8 mouse cellular contexts compared by ENCODE assay signal in the genomic region with DNA sequence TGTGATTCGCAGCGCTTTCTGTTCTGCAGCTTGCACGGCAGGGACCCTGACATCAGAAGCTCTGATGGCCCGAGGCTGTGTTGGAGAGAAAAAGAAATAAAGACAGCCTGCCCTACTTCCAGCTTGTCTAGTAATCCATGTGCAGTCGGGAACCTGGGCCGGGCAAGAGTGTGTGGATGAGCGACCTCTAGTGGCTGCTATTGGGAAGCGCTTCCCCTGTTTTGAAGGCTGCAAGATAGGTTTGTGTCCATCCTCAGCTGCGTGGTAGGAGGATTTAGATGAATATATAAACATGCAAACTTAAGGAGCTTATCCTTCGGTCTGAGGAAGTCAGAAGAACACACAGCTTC.
DNase-seq lines count a peak whose midpoint lies in the region; ATAC-seq and TF ChIP-seq lines count a peak whose summit lies in the region.

No protein-coding gene starts in this region.

- TF ChIP-seq CTCF in G1E (IDR thresholded peaks at IDR 0.05; ENCODE audit: low read depth, low read length) = peak; percentile 93

- no peaks in the 10 kb centered on the region for H3K36me3 ChIP-seq in G1E (replicated peaks)
- no peaks in the 10 kb centered on the region for H3K36me3 ChIP-seq in hindbrain, embryonic 11.5 days (ENCODE audit: control insufficient read depth, insufficient read depth, low read length)

- whole genome bisulfite sequencing in hindbrain, embryonic 11.5 days = 4% methylated on average over 10 of the region's 10 CpGs

- H3K9me3 ChIP-seq in G1E (replicated peaks) = no peaks in the 10 kb centered on the region
- H3K9me3 ChIP-seq in hindbrain, embryonic 11.5 days (ENCODE audit: control insufficient read depth, low read length) = no peaks in the 10 kb centered on the region

- no peak overlapping the region for H3K9ac ChIP-seq in hindbrain, embryonic 11.5 days (ENCODE audit: low read depth, low read length)

- DNase-seq in G1E (ENCODE audit: low spot score) = peak; percentile 17
- peak; percentile 76 to 85 for DNase-seq in cerebellum, adult 18-20 months
- peak; percentile 81 to 95 for DNase-seq in frontal cortex, adult 2 months (ENCODE audit: extremely low spot score in 1 of 2, low spot score in 1 of 2)
- peak; percentile 85 for DNase-seq in hindbrain, embryonic 11.5 days (ENCODE audit: low spot score)
- DNase-seq in layer of hippocampus, adult 9-11 months = peak; percentile 86
- peak; percentile 82 for DNase-seq in lung, postnatal 10 days
- DNase-seq in retina, adult 2 months (ENCODE audit: low read depth, low spot score) = peak; percentile 63
- peak; percentile 66 for DNase-seq in thymus, postnatal 4 days

- H3K4me3 ChIP-seq in G1E (ENCODE audit: low read depth, low read length) = no peak overlapping the region
- no peak overlapping the region for H3K4me3 ChIP-seq in hindbrain, embryonic 11.5 days (ENCODE audit: low read depth, low read length)

- peaks cover 3% of the 10 kb centered on the region for H3K27me3 ChIP-seq in G1E (ENCODE audit: insufficient read depth, low read length)
- no peaks in the 10 kb centered on the region for H3K27me3 ChIP-seq in hindbrain, embryonic 11.5 days (ENCODE audit: control insufficient read depth, insufficient read depth, low read length)

- no peak for ATAC-seq in G1E (ENCODE audit: extremely low read depth, insufficient number of reproducible peaks, low FRiP score, poor library complexity, severe bottlenecking)
- ATAC-seq in hindbrain, embryonic 11.5 days (ENCODE audit: low FRiP score) = peak; percentile 64

- H3K4me2 ChIP-seq in hindbrain, embryonic 11.5 days (replicated peaks; ENCODE audit: low read depth, low read length) = peak overlapping the region; percentile 24; the same call in 1 of the 2 replicates

- H3K4me1 ChIP-seq in G1E (ENCODE audit: insufficient read depth, low read depth, low read length) = 0 out of 2 replicates have a peak, but pooled peaks cover 3% of the 10 kb centered on the region
- H3K4me1 ChIP-seq in hindbrain, embryonic 11.5 days (replicated peaks; ENCODE audit: control insufficient read depth, insufficient read depth, low read length) = no peaks in the 10 kb centered on the region

- no peak overlapping the region for H3K27ac ChIP-seq in hindbrain, embryonic 11.5 days (ENCODE audit: low read depth, low read length)

Comparison
In these comparisons a context has a peak if more than half of its experiments do, and no peak if none do; other contexts are left out.
1. DNase-seq: peak in every context shown above with its lines; median percentile 88 in frontal cortex, adult 2 months; 86 in layer of hippocampus, adult 9-11 months; 85 in hindbrain, embryonic 11.5 days; 82 in lung, postnatal 10 days; 80 in cerebellum, adult 18-20 months; 66 in thymus, postnatal 4 days; 63 in retina, adult 2 months; 17 in G1E.